Mouse (Mus musculus) liver, embryonic 16.5 days (tissue): ENCODE measurements around the gene Arntl2. TPM values are rescaled to one million over a fixed set of nuclear protein-coding genes. Genes with fewer than 3 reads are reported as not detected.

ENCODE experiments used
- ATAC-seq: fragments of 200-750 bp; cut with Nextera tagmentation; 2 replicates; pipeline ENCODE4 v1.8.0; 2017; ENCODE audit warnings: low read depth, mild to moderate bottlenecking, moderate number of reproducible peaks, moderate library complexity
- H3K27ac ChIP-seq: fragments of 300-500 bp; sonication (generic); 2 replicates; pipeline ENCODE4 v1.5.1; 2014; ENCODE audit warnings: mild to moderate bottlenecking, low read length
- H3K27me3 ChIP-seq: fragments of 300-500 bp; sonication (generic); 2 replicates; pipeline ENCODE4 v1.6.1; 2014; ENCODE audit warnings: low read depth, low read length, mixed read lengths; ENCODE audit not compliant: control insufficient read depth, insufficient read depth
- H3K36me3 ChIP-seq: fragments of 300-500 bp; sonication (generic); 2 replicates; pipeline ENCODE4 v1.6.1; 2014; ENCODE audit warnings: mild to moderate bottlenecking; ENCODE audit not compliant: control insufficient read depth, insufficient read depth
- H3K4me1 ChIP-seq: fragments of 300-500 bp; sonication (generic); 2 replicates; pipeline ENCODE4 v1.6.1; 2014; ENCODE audit warnings: low read depth, low read length, mixed read lengths; ENCODE audit not compliant: control insufficient read depth
- H3K4me2 ChIP-seq: fragments of 300-500 bp; sonication (generic); 2 replicates; pipeline ENCODE4 v1.6.1; 2014; ENCODE audit warnings: low read depth, low read length, mixed read lengths
- H3K4me3 ChIP-seq: fragments of 300-500 bp; sonication (generic); 2 replicates; pipeline ENCODE4 v1.5.1; 2014; ENCODE audit warnings: low read depth, mild to moderate bottlenecking, low read length
- H3K9ac ChIP-seq: fragments of 300-500 bp; sonication (generic); 2 replicates; pipeline ENCODE4 v1.6.1; 2014; ENCODE audit warnings: low read depth, low read length
- H3K9me3 ChIP-seq: fragments of 300-500 bp; sonication (generic); replicated peaks from 2 replicates; pipeline ENCODE4 v1.6.1; 2016; ENCODE audit warnings: low read length; ENCODE audit not compliant: control insufficient read depth
- WGBS: fragments of 180-500 bp; shearing (Covaris S2); extraction: QIAGEN DNeasy Blood & Tissue Kit; methylation state at CpG from one replicate; pipeline ENCODE4 v1.1.7; 2014; ENCODE audit not compliant: insufficient replicate concordance; 5-methylcytosine and 5-hydroxymethylcytosine counted together
- polyA plus RNA-seq: library from polyadenylated mRNA; unstranded; fragments of >200 nt; fragmentation: Nextera tagmentation; extraction: Ambion mirVana; gene quantifications from 2 replicates; pipeline ENCODE4 v1.2.1, GENCODE M21; 2015

The Arntl2 gene
- polyA plus RNA-seq, 1 experiment from 2014 or later = 0.44 TPM

- Histone ChIP-seq H3K27me3 (no peaks in the 10 kb centered on the region), H3K4me1 (no peaks in the 10 kb centered on the region), H3K9ac (no peak overlapping the region), H3K9me3 (no peaks in the 10 kb centered on the region), H3K36me3 (no peaks in the 10 kb centered on the region), H3K4me3 (no peak overlapping the region), H3K27ac (no peak overlapping the region), H3K4me2 (no peak overlapping the region)
- ATAC-seq = no peak
- 48% methylated on average over 7 of the region's 7 CpGs for WGBS
These were observed 41.5 kb downstream of the Arntl2 start for GRCm38 (mm10) chr6:146837316-146837715.

- H3K9me3 ChIP-seq = no peaks in the 10 kb centered on the region
- H3K27ac ChIP-seq = no peak overlapping the region
- no peak for ATAC-seq
- no peak overlapping the region for H3K4me3 ChIP-seq
- H3K27me3 ChIP-seq = no peaks in the 10 kb centered on the region
- WGBS = 73% methylated on average over 5 of the region's 5 CpGs
- H3K4me2 ChIP-seq = no peak overlapping the region
- no peaks in the 10 kb centered on the region for H3K36me3 ChIP-seq
- no peaks in the 10 kb centered on the region for H3K4me1 ChIP-seq
- no peak overlapping the region for H3K9ac ChIP-seq
These were observed 42.5 kb downstream of the Arntl2 start for GRCm38 (mm10) chr6:146838366-146838765.

- 56% methylated on average over 4 of the region's 4 CpGs for WGBS
- Histone ChIP-seq H3K9me3 (no peaks in the 10 kb centered on the region), H3K4me3 (no peak overlapping the region), H3K27ac (no peak overlapping the region), H3K27me3 (no peaks in the 10 kb centered on the region), H3K9ac (no peak overlapping the region), H3K36me3 (no peaks in the 10 kb centered on the region), H3K4me1 (no peaks in the 10 kb centered on the region), H3K4me2 (no peak overlapping the region)
- ATAC-seq = no peak
These were observed 43.0 kb downstream of the Arntl2 start for GRCm38 (mm10) chr6:146838863-146839262.

- no peak overlapping the region for H3K4me2 ChIP-seq
- no peaks in the 10 kb centered on the region; the same call in 1 of the 2 replicates for H3K4me1 ChIP-seq
- no peak for ATAC-seq
- H3K27ac ChIP-seq = no peak overlapping the region
- H3K9me3 ChIP-seq = no peaks in the 10 kb centered on the region
- H3K4me3 ChIP-seq = no peak overlapping the region
- 65% methylated on average over 6 of the region's 6 CpGs for WGBS
- no peaks in the 10 kb centered on the region for H3K36me3 ChIP-seq
- no peaks in the 10 kb centered on the region for H3K27me3 ChIP-seq
- H3K9ac ChIP-seq = no peak overlapping the region
These were observed 49.0 kb downstream of the Arntl2 start for GRCm38 (mm10) chr6:146844867-146845266.

GRCm38 (mm10) chr6:146845347-146845746 is 49.5 kb downstream of the Arntl2 start:
- H3K9ac ChIP-seq = no peak overlapping the region
- H3K36me3 ChIP-seq = no peaks in the 10 kb centered on the region
- H3K9me3 ChIP-seq = no peaks in the 10 kb centered on the region
- no peak for ATAC-seq
- no peak overlapping the region for H3K27ac ChIP-seq
- H3K4me1 ChIP-seq = peaks cover 2% of the 10 kb centered on the region
- no peak overlapping the region for H3K4me3 ChIP-seq
- H3K4me2 ChIP-seq = no peak overlapping the region
- WGBS = 55% methylated on average over 5 of the region's 5 CpGs
- no peaks in the 10 kb centered on the region for H3K27me3 ChIP-seq

GRCm38 (mm10) chr6:146845961-146846750 is 50.3 kb downstream of the Arntl2 start:
- H3K9ac ChIP-seq = no peak overlapping the region
- H3K27ac ChIP-seq = no peak overlapping the region
- H3K4me3 ChIP-seq = no peak overlapping the region
- no peaks in the 10 kb centered on the region for H3K36me3 ChIP-seq
- H3K4me2 ChIP-seq = no peak overlapping the region
- H3K27me3 ChIP-seq = no peaks in the 10 kb centered on the region
- H3K9me3 ChIP-seq = no peaks in the 10 kb centered on the region
- peak; percentile 33 for ATAC-seq
- 37% methylated on average over 15 of the region's 15 CpGs for WGBS
- H3K4me1 ChIP-seq = peaks cover 7% of the 10 kb centered on the region

GRCm38 (mm10) chr6:146847402-146847801 is 51.5 kb downstream of the Arntl2 start:
- Histone ChIP-seq H3K27ac (no peak overlapping the region), H3K36me3 (no peaks in the 10 kb centered on the region), H3K9ac (no peak overlapping the region), H3K4me1 (peaks cover 7% of the 10 kb centered on the region), H3K4me3 (no peak overlapping the region), H3K4me2 (no peak overlapping the region), H3K9me3 (no peaks in the 10 kb centered on the region), H3K27me3 (no peaks in the 10 kb centered on the region)
- 71% methylated on average over 3 of the region's 3 CpGs for WGBS
- ATAC-seq = no peak

GRCm38 (mm10) chr6:146848281-146848680 is 52.4 kb downstream of the Arntl2 start:
- no peak for ATAC-seq
- no peaks in the 10 kb centered on the region for H3K9me3 ChIP-seq
- H3K27me3 ChIP-seq = no peaks in the 10 kb centered on the region
- no peak overlapping the region for H3K27ac ChIP-seq
- H3K4me1 ChIP-seq = peaks cover 7% of the 10 kb centered on the region
- WGBS = 72% methylated on average over 3 of the region's 3 CpGs
- H3K4me3 ChIP-seq = no peak overlapping the region
- H3K36me3 ChIP-seq = no peaks in the 10 kb centered on the region
- no peak overlapping the region for H3K9ac ChIP-seq
- H3K4me2 ChIP-seq = no peak overlapping the region

- H3K4me2 ChIP-seq = no peak within 1 kb of the TSS
- H3K27me3 ChIP-seq = no peaks in the 10 kb centered on the region
- H3K9ac ChIP-seq = no peak within 1 kb of the TSS
- peaks cover 7% of the 10 kb centered on the region for H3K4me1 ChIP-seq
- no peaks in the 10 kb centered on the region; the same call in 1 of the 2 replicates for H3K9me3 ChIP-seq
- 56% methylated on average over 4 of the region's 4 CpGs for WGBS
- H3K36me3 ChIP-seq = no peaks in the 10 kb centered on the region
- ATAC-seq = 0 out of 2 replicates have a peak, but pooled peaks have one; percentile 42
- no peak within 1 kb of the TSS for H3K4me3 ChIP-seq
- H3K27ac ChIP-seq = no peak within 1 kb of the TSS
These were observed 54.2 kb downstream of the Arntl2 start, which contains the start of gene Smco2 for GRCm38 (mm10) chr6:146850050-146850449. TSS of gene Smco2 (plus strand) at chr6:146850104.
